Mouse (Mus musculus): ENCODE results near the gene Esd. TPM values are rescaled to one million over a fixed set of nuclear protein-coding genes. Genes with fewer than 3 reads are reported as not detected.

The Esd gene
- polyA plus RNA-seq, 3 experiments from 2014 or later = 198 to 289 (median 230) TPM

DNA sequence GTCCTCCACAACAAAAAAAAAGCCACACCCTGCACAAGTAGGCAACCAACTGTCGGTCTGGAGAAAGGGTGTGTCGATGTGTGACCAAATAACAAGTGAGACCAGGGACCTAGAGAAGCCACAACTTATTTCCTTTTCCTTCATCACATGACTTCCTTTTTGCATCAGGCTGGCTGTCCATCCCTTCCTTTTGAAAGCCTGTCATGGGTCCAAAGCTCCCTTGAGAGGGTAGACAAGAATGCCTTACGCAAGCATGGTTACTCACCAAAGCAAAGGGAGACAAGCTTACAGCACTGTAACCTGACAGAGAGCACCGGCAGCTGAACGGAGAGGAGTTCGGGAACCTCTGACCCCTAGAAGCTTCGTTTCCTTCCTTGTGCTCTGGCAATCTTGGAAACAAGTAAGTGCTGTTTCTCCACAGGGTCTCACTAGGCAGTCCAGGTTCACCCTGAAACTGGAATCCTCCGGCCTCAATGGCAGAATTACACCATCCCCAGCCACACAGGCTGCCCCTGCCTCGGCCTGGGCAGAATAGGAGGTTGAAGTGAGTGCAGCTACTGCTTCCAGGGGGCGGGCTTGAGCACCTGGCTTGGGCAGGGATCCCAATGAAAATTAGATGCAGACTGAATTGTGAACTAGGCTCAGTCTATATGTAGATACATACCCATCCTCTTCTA, 65.4 kb downstream of the Esd start:
- ATAC-seq = no peak

DNA sequence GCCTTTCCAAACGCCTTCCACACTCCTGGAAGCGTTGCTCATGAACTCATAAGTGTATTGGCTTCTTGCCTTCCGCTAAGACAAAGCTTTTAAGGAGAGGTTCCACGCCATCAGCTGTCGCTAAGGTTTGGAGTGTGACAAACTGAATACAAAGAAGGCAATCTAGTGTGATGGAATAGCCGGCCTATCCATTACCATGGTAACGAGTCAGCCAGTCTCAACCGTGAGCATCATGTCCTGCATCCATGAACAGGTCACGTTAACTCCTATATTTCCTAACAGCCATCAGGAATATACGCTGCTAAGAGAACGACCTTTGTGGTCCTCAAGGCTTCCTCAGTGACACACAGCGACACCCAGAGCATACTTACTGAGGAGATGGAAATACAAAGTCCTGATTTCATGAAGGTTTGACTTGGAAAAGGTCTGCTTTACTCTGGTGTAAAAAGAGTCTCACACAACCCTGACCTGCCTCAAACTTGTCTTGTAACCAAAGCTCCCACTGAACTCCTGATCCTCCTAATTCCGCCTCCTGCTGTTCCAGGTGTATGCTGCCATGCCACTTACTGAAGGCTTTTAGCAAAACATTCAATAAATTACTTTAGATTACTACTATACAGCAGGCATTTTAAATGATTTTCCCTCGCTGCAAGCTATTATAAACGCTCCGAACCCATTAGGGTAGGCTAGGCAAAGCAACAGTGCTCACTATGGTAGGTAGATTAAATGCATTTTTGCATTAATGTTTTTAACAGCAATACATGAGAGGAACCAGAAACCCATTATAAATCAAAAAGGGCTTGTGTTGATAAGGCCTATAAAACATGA, 66.2 kb downstream of the Esd start:
- ATAC-seq = no peak

Other genes starting within 250 kb of the Esd start
- gene Htr2a, start 91.5 kb upstream of the Esd start, polyA plus RNA-seq (2017; shearing (Covaris generic)) = under 1 TPM in 2 of 3 experiments, not detected in 1; 0.09 to 0.15 TPM
- gene Lrch1, start 215.6 kb downstream of the Esd start, polyA plus RNA-seq (2017; shearing (Covaris generic)) = 10 to 100 TPM; 26.2 to 28.4 (median 27.1) TPM

All from inflammation-experienced regulatory T-cells, adult 6 months (primary cell).